Mouse (Mus musculus): ENCODE data around the gene Dcaf8.

Dcaf8 gene

GRCm38 (mm10) chr1:172148955-172149815, 1.3 kb downstream of the Dcaf8 start:
- DNase-seq = peak; percentile 33

DNA sequence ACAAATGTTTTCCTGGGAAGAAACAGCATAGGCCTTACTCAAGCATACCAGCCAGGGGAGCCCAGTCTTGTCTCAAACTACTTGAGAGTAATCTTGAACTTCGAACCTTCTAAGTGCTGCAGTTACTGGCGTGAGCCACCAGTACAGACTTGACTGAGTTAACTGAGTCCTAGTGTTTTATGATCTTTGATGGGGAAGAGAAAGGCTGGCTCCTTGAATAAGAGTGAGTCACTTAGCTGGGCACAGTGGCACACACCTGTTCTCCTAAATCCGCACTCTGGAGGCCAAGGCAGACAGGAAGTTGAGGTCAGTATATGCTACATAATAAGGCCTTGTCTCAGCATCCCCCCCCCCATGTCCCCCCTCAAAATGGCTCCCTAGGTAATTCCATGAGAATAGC, 6.7 kb downstream of the Dcaf8 start:
- DNase-seq = no peak

DNA sequence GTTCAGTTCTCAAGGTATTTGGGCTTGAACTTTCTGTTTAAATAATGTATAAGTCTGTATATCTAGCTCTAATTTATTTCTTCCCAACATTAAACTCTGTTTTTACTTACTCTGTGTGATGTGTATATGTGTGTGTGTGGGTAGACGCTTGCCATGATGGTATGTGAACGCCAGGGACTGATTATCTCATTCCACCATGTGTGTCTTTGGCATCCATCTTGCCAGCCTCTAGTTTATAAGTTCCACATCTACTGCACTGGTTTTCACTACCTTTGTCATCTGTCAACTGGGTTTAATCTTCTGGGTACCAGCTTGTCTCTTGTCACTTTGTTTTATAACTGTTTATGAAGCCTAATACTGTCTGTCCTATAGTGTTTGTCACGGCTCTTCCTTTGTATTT, 7.6 kb downstream of the Dcaf8 start:
- DNase-seq = no peak

DNA sequence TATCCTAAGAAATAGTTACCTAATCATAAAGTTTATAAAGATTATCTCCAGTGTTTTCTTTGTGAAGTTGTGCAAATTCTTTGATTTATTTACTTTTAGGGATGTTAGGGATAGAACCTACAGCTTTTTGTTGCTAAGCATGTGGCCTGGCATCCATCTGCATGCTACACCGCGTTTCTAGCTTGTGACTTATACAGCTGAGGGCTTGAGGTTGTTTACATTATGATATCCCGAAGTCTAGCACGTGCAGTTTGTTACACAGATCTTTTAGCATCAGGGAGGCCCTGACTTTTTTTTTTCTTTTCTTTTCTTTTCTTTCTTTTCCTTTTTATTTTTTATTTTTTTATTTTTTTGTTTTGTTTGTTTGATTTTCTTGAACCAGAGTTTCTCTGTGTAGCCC, 12.1 kb downstream of the Dcaf8 start:
- DNase-seq = no peak

GRCm38 (mm10) chr1:172160508-172160907, 12.6 kb downstream of the Dcaf8 start:
- DNase-seq = no peak

GRCm38 (mm10) chr1:172162009-172162408, 14.1 kb downstream of the Dcaf8 start:
- DNase-seq = peak; percentile 42

- DNase-seq = no peak
Observed at GRCm38 (mm10) chr1:172162959-172163358, 15.1 kb downstream of the Dcaf8 start.

DNA sequence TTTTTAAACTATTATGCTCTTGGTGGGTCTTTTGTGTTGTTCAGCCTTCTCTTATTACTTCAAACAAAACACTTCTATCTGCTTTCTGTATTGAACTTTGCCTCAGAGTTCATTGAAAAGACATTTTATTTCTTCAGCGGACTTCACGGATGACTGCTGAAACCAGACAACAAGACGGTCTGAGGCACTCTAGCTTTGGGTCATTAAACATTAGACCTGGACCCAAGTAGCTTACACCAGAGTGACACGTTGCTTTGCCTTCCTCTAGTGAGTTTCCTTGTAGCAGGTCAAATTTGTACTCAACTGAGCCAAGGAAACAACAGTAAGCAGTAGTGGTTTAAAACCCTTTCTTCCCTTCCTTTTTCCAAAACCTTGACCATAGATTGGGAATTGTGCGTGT, 20.0 kb downstream of the Dcaf8 start:
- no peak for DNase-seq

DNA sequence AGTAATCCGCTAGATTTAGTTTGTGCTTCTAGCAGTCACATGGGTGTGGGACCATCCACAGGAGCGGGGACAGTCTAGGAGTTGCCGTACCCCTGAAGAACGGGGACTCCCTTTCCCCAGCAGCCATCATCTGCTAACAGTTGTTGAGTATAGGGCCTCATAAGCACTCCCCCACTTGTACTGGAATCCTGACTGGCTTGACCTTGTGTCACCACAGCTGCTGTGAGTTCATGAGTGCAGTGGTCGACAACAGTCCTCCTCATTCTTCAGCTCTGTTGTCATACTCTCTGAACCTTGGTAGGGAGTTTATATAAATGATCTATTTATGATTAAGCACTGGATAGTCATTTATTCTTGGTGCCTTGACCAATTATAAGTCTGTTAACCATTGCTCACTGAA, 21.9 kb downstream of the Dcaf8 start:
- DNase-seq = no peak

DNA sequence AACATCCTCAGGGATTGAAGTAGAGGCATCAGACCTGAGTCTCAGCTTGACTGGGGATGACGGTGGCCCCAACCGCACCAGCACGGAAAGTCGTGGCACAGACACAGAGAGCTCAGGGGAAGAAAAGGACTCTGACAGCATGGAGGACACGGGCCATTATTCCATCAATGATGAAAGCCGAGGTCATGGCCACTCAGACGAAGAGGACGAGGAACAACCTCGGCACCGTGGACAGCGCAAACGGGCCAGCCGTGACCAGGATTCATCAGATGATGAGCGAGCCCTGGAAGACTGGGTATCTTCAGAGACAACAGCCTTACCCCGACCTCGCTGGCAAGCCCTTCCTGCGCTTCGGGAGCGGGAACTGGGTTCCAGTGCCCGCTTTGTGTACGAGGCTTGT, 24.5 kb downstream of the Dcaf8 start:
- DNase-seq = no peak

DNA sequence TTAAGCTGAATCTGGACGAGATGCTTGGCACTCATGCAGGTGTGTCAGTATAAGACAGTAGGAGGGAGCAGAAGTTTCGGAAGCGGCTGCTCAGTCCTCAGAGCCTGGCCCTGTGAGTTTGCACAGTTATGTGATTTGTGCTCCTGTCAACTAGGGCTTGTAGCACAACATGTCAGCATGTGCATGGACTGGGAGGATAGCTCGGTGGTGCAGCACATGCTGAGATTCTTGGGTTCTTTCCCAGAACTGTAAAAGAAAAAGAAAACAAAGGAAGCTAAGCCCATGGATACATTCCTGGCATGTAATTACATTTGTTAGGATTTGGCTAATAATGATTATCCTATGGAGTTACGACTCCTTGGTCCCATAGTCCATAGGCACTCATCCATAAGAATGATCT, 25.3 kb downstream of the Dcaf8 start:
- no peak for DNase-seq

- no peak for DNase-seq
Observed at GRCm38 (mm10) chr1:172177791-172178190, 29.9 kb downstream of the Dcaf8 start.

DNA sequence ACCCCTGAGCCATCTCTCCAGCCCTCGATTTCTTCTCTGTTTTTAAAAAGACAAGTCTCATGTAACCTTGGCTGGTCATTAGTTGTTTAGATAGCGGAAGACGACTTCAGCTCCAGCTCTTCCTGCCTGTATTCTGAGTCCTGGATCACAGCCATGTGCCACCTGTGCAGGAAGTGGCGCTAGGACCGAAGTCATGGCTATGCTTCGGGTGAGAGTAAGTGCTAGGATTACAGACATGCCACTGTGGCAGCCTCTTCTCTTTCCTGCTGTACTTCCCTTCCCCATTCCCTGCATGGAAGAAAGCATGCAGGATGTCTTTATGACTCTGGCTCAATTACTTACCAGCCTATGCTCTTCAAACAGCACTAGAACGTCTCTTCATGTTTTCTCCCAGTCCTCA, 31.2 kb downstream of the Dcaf8 start:
- no peak for DNase-seq

DNA sequence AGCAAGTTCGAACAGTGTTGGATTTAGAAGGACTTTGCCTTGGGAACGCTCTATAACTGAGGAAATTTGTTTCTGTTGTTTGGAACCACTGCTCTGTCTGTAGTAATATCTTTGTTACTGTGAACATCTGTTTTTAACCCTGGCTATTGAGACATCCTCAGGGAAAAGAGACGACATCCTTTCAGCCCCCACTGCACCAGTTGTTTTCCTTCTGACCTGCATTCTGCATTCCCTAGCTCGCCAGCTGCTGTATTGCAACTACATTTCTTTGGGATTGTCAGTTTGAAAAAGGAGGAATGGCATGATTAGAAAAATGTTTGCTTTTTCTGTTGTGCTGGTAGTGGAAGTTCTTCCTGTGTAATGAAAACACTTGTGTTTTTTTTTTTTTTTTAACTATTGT, 33.0 kb downstream of the Dcaf8 start:
- no peak for DNase-seq

DNA sequence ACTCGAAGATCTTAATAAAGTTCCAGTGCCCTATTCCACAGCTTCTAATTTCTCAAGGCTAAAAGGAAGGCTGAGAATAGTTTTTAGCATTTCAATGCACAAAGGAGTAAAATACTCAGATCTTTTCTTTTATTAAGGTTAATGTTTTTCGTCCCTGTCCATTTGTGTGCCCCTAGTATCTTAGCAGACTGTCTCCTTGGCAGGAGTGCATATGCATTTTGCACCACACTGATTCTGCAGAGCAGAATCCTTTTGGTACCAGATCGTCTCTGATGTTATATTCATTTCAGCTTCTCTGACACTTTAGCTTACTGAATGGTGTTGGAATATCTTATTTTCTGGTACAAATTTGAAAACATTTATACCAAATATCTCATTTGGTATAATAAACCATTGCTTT, 33.9 kb downstream of the Dcaf8 start:
- no peak for DNase-seq

DNA sequence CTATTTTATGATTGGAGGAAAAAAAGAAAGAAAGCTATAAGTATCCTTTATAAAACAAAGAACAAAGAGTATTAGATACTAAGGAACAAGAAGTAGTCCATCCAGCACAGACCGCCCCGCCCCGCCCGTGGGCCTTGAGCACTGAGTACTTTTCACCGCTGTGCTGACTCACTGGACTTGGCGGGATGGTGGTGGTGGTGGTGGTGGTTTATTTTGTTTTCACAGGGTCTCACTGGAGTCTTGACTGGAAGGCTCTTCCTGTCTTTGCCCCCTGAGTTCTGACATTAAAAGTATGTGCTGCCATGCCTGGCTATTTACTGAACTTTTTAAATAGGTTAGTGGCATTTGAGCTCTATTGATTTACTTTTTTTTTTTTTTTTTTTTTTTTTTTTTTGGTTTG, 35.2 kb downstream of the Dcaf8 start:
- no peak for DNase-seq

DNA sequence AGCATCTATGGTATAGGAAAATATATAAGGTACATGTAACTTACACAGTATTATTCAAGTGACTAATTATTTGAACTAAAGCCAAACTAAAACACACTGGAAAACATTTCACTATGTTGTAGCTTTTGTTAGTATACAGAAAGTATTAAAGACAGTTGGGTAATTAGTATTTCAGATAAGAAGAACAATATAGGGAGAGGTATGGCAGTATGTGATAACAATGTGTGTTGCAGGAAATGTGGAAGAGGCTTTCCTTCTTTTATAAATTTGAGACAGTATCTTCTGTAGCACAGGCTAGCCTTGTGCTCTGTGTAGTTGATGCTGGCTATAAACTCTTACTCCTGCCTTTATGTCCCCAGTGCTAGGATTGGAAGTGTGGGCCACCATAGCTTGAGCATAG, 36.0 kb downstream of the Dcaf8 start:
- no peak for DNase-seq

GRCm38 (mm10) chr1:172186401-172187289, 38.8 kb downstream of the Dcaf8 start:
- no peak for DNase-seq

- DNase-seq = no peak
Observed at GRCm38 (mm10) chr1:172188891-172189290, 41.0 kb downstream of the Dcaf8 start.

- no peak for DNase-seq
Observed at GRCm38 (mm10) chr1:172191578-172191977, 43.7 kb downstream of the Dcaf8 start.

DNA sequence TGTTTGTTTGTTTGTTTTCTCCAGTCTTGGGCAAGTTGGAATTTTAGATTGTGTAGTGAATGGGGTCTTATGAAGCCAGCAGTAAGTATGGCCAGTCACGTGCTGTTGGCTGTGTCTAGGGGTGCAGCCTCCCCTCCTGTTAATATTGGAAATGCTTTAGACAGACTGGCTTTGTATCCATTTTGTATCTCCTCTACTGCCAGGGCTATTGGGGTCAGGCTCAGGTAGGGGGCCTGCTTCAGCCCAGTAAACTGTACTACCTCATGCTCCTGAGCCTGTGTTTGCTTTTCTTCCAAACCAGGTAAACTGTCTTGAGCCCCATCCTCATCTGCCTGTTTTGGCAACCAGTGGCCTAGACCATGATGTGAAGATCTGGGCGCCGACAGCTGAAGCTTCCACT, 44.3 kb downstream of the Dcaf8 start:
- DNase-seq = no peak

- no peak for DNase-seq
Observed at GRCm38 (mm10) chr1:172194435-172194834, 46.6 kb downstream of the Dcaf8 start.

- no peak for DNase-seq
Observed at GRCm38 (mm10) chr1:172197146-172197545, 49.3 kb downstream of the Dcaf8 start.

GRCm38 (mm10) chr1:172197851-172198250, 50.0 kb downstream of the Dcaf8 start:
- DNase-seq = no peak
